In genomic region chr3:89359630-89360029, GRCm38 (mm10) we compare ENCODE assay signal across 29 mouse cellular contexts. TPM values are rescaled to one million over a fixed set of nuclear protein-coding genes. Genes with fewer than 3 reads are reported as not detected.
A peak's percentile ranks its signal among the peaks of the same experiment; 100 is the strongest.
DNase-seq lines count a peak whose midpoint lies in the region; ATAC-seq and TF ChIP-seq lines count a peak whose summit lies in the region.
"Had no signal": no experiment of that assay in that cellular context is flagged by ENCODE, and none has a peak within 500 bp of the region (broad histone marks: within the 10 kb centered on the region; RNA-seq: fewer than 3 reads in every experiment).

No protein-coding gene starts in this region.

- 33% methylated on average over 6 of the region's 6 CpGs for WGBS in cerebellum, adult 2 months

- H3K27me3 ChIP-seq in cerebellum, adult 2 months (ENCODE audit: control insufficient read depth, insufficient read depth, low read length) = no peaks in the 10 kb centered on the region
- H3K27me3 ChIP-seq: neural tube, embryonic 12.5 days had no signal

- H3K27ac ChIP-seq in cerebellum, adult 2 months (ENCODE audit: insufficient read depth, low read length) = no peak overlapping the region
- H3K27ac ChIP-seq: heart, embryonic 15.5 days; hindbrain, embryonic 12.5 days; left cerebral cortex, adult 2 months; limb, embryonic 10.5 days; macrophage; midbrain, embryonic 10.5 days; neural tube, embryonic 12.5 days had no signal

- no peak for TF ChIP-seq CTCF in cerebellum, adult 2 months (IDR thresholded peaks at IDR 0.05; ENCODE audit: borderline replicate concordance, insufficient read depth, low read depth, low read length)

- ATAC-seq in granulocyte monocyte progenitor cell, adult 5-6 weeks (replicated peaks; ENCODE audit: poor library complexity, severe bottlenecking) = 0 out of 2 replicates have a peak, but pooled peaks have one; percentile 1
- ATAC-seq: inflammation-experienced regulatory T-cells, adult 6 months had no signal

- no peak overlapping the region for H3K4me3 ChIP-seq in cerebellum, adult 2 months (replicated peaks; ENCODE audit: insufficient read depth, low read depth, low read length)
- H3K4me3 ChIP-seq: heart, embryonic 15.5 days; hindbrain, embryonic 12.5 days; left cerebral cortex, adult 2 months; limb, embryonic 10.5 days; midbrain, embryonic 10.5 days; neural tube, embryonic 12.5 days had no signal

- TF ChIP-seq POLR2A in cerebellum, adult 2 months (IDR thresholded peaks at IDR 0.05; ENCODE audit: borderline replicate concordance, insufficient read depth, low read length) = no peak

- intact Hi-C loops in heart, postnatal 25 days (cut with DNase I) = no loop called here

- DNase-seq in heart, adult 11 months = peak; percentile 89
- DNase-seq in heart, postnatal 25 days (ENCODE audit: low spot score) = no peak
- peak; percentile 48 for DNase-seq in retina, postnatal 1 day
- DNase-seq in retina, embryonic 14.5 days (ENCODE audit: low spot score) = no peak
- no peak for DNase-seq in kidney, postnatal 36 days
- DNase-seq in cerebellum, adult 2 months = no peak
- no peak for DNase-seq in right cerebral cortex, adult 18-20 months
- DNase-seq: adrenal gland, postnatal 25 days; cerebellum, adult 8-10 months; gastrocnemius, postnatal 10 days; kidney, adult 9 months; kidney, postnatal 4 days; layer of hippocampus, adult 9-11 months; lung, adult 18-20 months; thymus, adult 18-20 months; thymus, postnatal 4 days had no signal

- H3K4me1 ChIP-seq in cerebellum, adult 2 months (ENCODE audit: control insufficient read depth, insufficient read depth, low read length) = no peaks in the 10 kb centered on the region
- H3K4me1 ChIP-seq: hindbrain, embryonic 12.5 days had no signal

RNA-seq across cellular contexts. Expression of gene Dcst2, which starts 2.1 kb away (rescaled TPM):
- total RNA-seq in heart, postnatal 25 days (2021) = not detected
- total RNA-seq in granulocyte monocyte progenitor cell, adult 5-6 weeks (2014; fragmentation: Nextera tagmentation) = not detected in 2 replicates
- total RNA-seq in granulocyte monocyte progenitor cell, adult 5-6 weeks (2017) = not detected in 2 replicates
- polyA plus RNA-seq in cerebellum, adult 2 months (2012; rRNA removed) = 0.32 and 0.36 TPM in 2 replicates
- total RNA-seq: CH12.LX; gastrocnemius, postnatal 10 days; heart, adult 8-10 months; liver, adult 2 months; MEL had no signal
- polyA plus RNA-seq: heart, embryonic 15.5 days; liver, adult 2 months; macrophage had no signal

RNA-seq across cellular contexts. Expression of gene Dcst1, which starts 5.4 kb away (rescaled TPM):
- not detected for total RNA-seq in heart, postnatal 25 days (2021)
- total RNA-seq in granulocyte monocyte progenitor cell, adult 5-6 weeks (2014; fragmentation: Nextera tagmentation) = not detected in 2 replicates
- total RNA-seq in granulocyte monocyte progenitor cell, adult 5-6 weeks (2017) = not detected in 2 replicates
- 0.10 and 0.27 TPM in 2 replicates for polyA plus RNA-seq in cerebellum, adult 2 months (2012; rRNA removed)
- total RNA-seq: heart, adult 8-10 months; liver, adult 2 months had no signal
- polyA plus RNA-seq: macrophage had no signal

RNA-seq across cellular contexts. Expression of gene Adam15, which starts 9.8 kb away (rescaled TPM):
- total RNA-seq in heart, postnatal 25 days (2021) = 10 to 100 TPM; 52.7 to 68.7 TPM
- total RNA-seq in granulocyte monocyte progenitor cell, adult 5-6 weeks (2014; fragmentation: Nextera tagmentation) = 42.7 and 80.7 TPM in 2 replicates
- total RNA-seq in granulocyte monocyte progenitor cell, adult 5-6 weeks (2017) = 34.8 and 44.8 TPM in 2 replicates
- polyA plus RNA-seq in cerebellum, adult 2 months (2012; rRNA removed) = 142 and 147 TPM in 2 replicates

RNA-seq across cellular contexts. Expression of gene Efna4, which starts 21.8 kb away (rescaled TPM):
- total RNA-seq in heart, postnatal 25 days (2021) = under 1 TPM; 0.31 to 0.47 TPM
- 0.66 and 2.1 TPM in 2 replicates for total RNA-seq in granulocyte monocyte progenitor cell, adult 5-6 weeks (2014; fragmentation: Nextera tagmentation)
- not detected in 2 replicates for total RNA-seq in granulocyte monocyte progenitor cell, adult 5-6 weeks (2017)
- 0.36 and 0.64 TPM in 2 replicates for polyA plus RNA-seq in cerebellum, adult 2 months (2012; rRNA removed)
- total RNA-seq: liver, adult 2 months had no signal
- polyA plus RNA-seq: macrophage had no signal

RNA-seq across cellular contexts. Expression of gene Zbtb7b, which starts 34.9 kb away (rescaled TPM):
- total RNA-seq in heart, postnatal 25 days (2021) = 10 to 100 TPM; 20.6 to 25.1 TPM
- total RNA-seq in granulocyte monocyte progenitor cell, adult 5-6 weeks (2014; fragmentation: Nextera tagmentation) = 8.5 and 18.6 TPM in 2 replicates
- total RNA-seq in granulocyte monocyte progenitor cell, adult 5-6 weeks (2017) = 7.5 and 14.0 TPM in 2 replicates
- polyA plus RNA-seq in cerebellum, adult 2 months (2012; rRNA removed) = 41.3 and 43.3 TPM in 2 replicates

Comparison
In these comparisons a context has a peak if more than half of its experiments do, and no peak if none do; other contexts are left out.
1. DNase-seq: peak in heart, adult 11 months (single experiment) and retina, postnatal 1 day (single experiment); none in heart, postnatal 25 days (single experiment), retina, embryonic 14.5 days (single experiment), kidney, postnatal 36 days (0 of 2), cerebellum, adult 2 months (0 of 2) and right cerebral cortex, adult 18-20 months (single experiment).